In genomic region chr10:105507982-105508786, GRCm38 (mm10) we compare ENCODE assay signal across 17 mouse cellular contexts.
A peak's percentile ranks its signal among the peaks of the same experiment; 100 is the strongest.
DNase-seq lines count a peak whose midpoint lies in the region; ATAC-seq and TF ChIP-seq lines count a peak whose summit lies in the region.
"Had no signal": no experiment of that assay in that cellular context is flagged by ENCODE, and none has a peak within 500 bp of the region (broad histone marks: within the 10 kb centered on the region; RNA-seq: fewer than 3 reads in every experiment).

No protein-coding gene starts in this region.

- H3K36me3 ChIP-seq in heart, adult 2 months (ENCODE audit: control insufficient read depth, insufficient read depth, low read length) = no peaks in the 10 kb centered on the region
- H3K36me3 ChIP-seq in liver, embryonic 13.5 days = no peaks in the 10 kb centered on the region
- H3K36me3 ChIP-seq in stomach, postnatal 0 days (ENCODE audit: control insufficient read depth, insufficient read depth, low read length) = no peaks in the 10 kb centered on the region

- peak; percentile 96 for ATAC-seq in liver, embryonic 13.5 days (ENCODE audit: low read depth)
- ATAC-seq in stomach, postnatal 0 days (ENCODE audit: low FRiP score, low TSS enrichment) = peak; percentile 38; the same call in 1 of the 2 replicates

- H3K4me1 ChIP-seq in heart, adult 2 months (ENCODE audit: control insufficient read depth, insufficient read depth, low read length) = no peaks in the 10 kb centered on the region
- peaks cover 40% of the 10 kb centered on the region for H3K4me1 ChIP-seq in liver, embryonic 13.5 days (replicated peaks)
- H3K4me1 ChIP-seq in stomach, postnatal 0 days (replicated peaks; ENCODE audit: control insufficient read depth, insufficient read depth) = no peaks in the 10 kb centered on the region

- no peak for TF ChIP-seq POLR2A in heart, adult 2 months (IDR thresholded peaks at IDR 0.05; ENCODE audit: insufficient read depth, low read depth, low read length)

- no peaks in the 10 kb centered on the region for H3K27me3 ChIP-seq in heart, adult 2 months (ENCODE audit: control insufficient read depth, insufficient read depth, low read length)
- H3K27me3 ChIP-seq in liver, embryonic 13.5 days = no peaks in the 10 kb centered on the region
- H3K27me3 ChIP-seq in stomach, postnatal 0 days (ENCODE audit: control insufficient read depth, insufficient read depth, low read length) = no peaks in the 10 kb centered on the region
- H3K27me3 ChIP-seq: embryonic facial prominence, embryonic 12.5 days; lung, embryonic 15.5 days; neural tube, embryonic 13.5 days had no signal

- TF ChIP-seq CTCF in heart, adult 2 months (IDR thresholded peaks at IDR 0.05) = no peak
- TF ChIP-seq CTCF in stomach, postnatal 0 days (IDR thresholded peaks at IDR 0.05; ENCODE audit: low read depth) = no peak

- H3K4me2 ChIP-seq in liver, embryonic 13.5 days = no peak overlapping the region
- H3K4me2 ChIP-seq in stomach, postnatal 0 days (replicated peaks; ENCODE audit: low read depth) = no peak overlapping the region
- H3K4me2 ChIP-seq: embryonic facial prominence, embryonic 12.5 days; hindbrain, embryonic 14.5 days; lung, embryonic 15.5 days; neural tube, embryonic 13.5 days had no signal

- WGBS in heart, adult 2 months = 68% methylated on average over 3 of the region's 3 CpGs
- 30% methylated on average over 3 of the region's 3 CpGs for WGBS in liver, embryonic 13.5 days (ENCODE audit: insufficient replicate concordance)
- WGBS in stomach, postnatal 0 days = 54% methylated on average over 3 of the region's 3 CpGs

- H3K9ac ChIP-seq in heart, adult 2 months (ENCODE audit: low read depth, low read length) = no peak overlapping the region
- H3K9ac ChIP-seq in liver, embryonic 13.5 days = no peak overlapping the region
- no peak overlapping the region for H3K9ac ChIP-seq in stomach, postnatal 0 days (ENCODE audit: low read length)
- H3K9ac ChIP-seq: embryonic facial prominence, embryonic 12.5 days; hindbrain, embryonic 14.5 days; lung, embryonic 15.5 days; neural tube, embryonic 13.5 days had no signal

- no peaks in the 10 kb centered on the region for H3K9me3 ChIP-seq in liver, embryonic 13.5 days (replicated peaks)
- no peaks in the 10 kb centered on the region for H3K9me3 ChIP-seq in stomach, postnatal 0 days (ENCODE audit: control insufficient read depth, low read length)
- H3K9me3 ChIP-seq: embryonic facial prominence, embryonic 12.5 days; lung, embryonic 15.5 days; neural tube, embryonic 13.5 days had no signal

- H3K79me2 ChIP-seq in heart, adult 2 months (replicated peaks; ENCODE audit: control insufficient read depth, insufficient read depth, low read length) = no peaks in the 10 kb centered on the region

- no peak overlapping the region for H3K4me3 ChIP-seq in heart, adult 2 months
- no peak overlapping the region for H3K4me3 ChIP-seq in liver, embryonic 13.5 days (replicated peaks)
- no peak overlapping the region for H3K4me3 ChIP-seq in stomach, postnatal 0 days (ENCODE audit: low read depth, low read length)
- H3K4me3 ChIP-seq: embryonic facial prominence, embryonic 12.5 days; lung, embryonic 15.5 days; neural tube, embryonic 13.5 days had no signal

- peak; percentile 69 for DNase-seq in heart, adult 11 months
- no peak for DNase-seq in heart, adult 2 months
- peak; percentile 25 for DNase-seq in retina, embryonic 14.5 days (ENCODE audit: low spot score)
- no peak for DNase-seq in retina, postnatal 1 day
- peak; percentile 34 for DNase-seq in liver, embryonic 13.5 days
- no peak for DNase-seq in stomach, postnatal 0 days (ENCODE audit: low spot score)
- DNase-seq in cerebellum, adult 18-20 months = no peak
- DNase-seq in natural killer cell, adult 2 months (ENCODE audit: low spot score in 2 of 2) = no peak
- DNase-seq: adrenal gland, adult 8-10 months; cerebellum, postnatal 10 days; gastrocnemius, postnatal 36 days; kidney, adult 8-10 months; thymus, postnatal 4 days had no signal

- intact Hi-C loops in heart, adult 2 months (cut with DNase I) = no loop called here

- no peak for TF ChIP-seq EP300 in heart, adult 2 months (IDR thresholded peaks at IDR 0.05; ENCODE audit: insufficient read depth, low read depth, low read length)
- no peak for TF ChIP-seq EP300 in stomach, postnatal 0 days (optimal IDR thresholded peaks at IDR 0.05)

- no peak overlapping the region for H3K27ac ChIP-seq in heart, adult 2 months
- peak overlapping the region; percentile 24 for H3K27ac ChIP-seq in liver, embryonic 13.5 days
- H3K27ac ChIP-seq in stomach, postnatal 0 days (replicated peaks) = no peak overlapping the region
- H3K27ac ChIP-seq: hindbrain, embryonic 14.5 days; lung, embryonic 15.5 days had no signal

Comparison
In these comparisons a context has a peak if more than half of its experiments do, and no peak if none do; other contexts are left out.
1. DNase-seq: peak in heart, adult 11 months (single experiment), retina, embryonic 14.5 days (single experiment) and liver, embryonic 13.5 days (single experiment); none in heart, adult 2 months (0 of 2), retina, postnatal 1 day (single experiment), stomach, postnatal 0 days (single experiment), cerebellum, adult 18-20 months (0 of 2) and natural killer cell, adult 2 months (0 of 2).